In genomic region chr10:29534830-29535227, GRCm38 (mm10) we compare ENCODE assay signal across 8 mouse cellular contexts. TPM values are rescaled to one million over a fixed set of nuclear protein-coding genes. Genes with fewer than 3 reads are reported as not detected.
A peak's percentile ranks its signal among the peaks of the same experiment; 100 is the strongest.
DNase-seq lines count a peak whose midpoint lies in the region; ATAC-seq and TF ChIP-seq lines count a peak whose summit lies in the region.

No protein-coding gene starts in this region.

- no peak for TF ChIP-seq CTCF in intestine, postnatal 0 days (IDR thresholded peaks at IDR 0.05; ENCODE audit: low read depth)

- H3K4me3 ChIP-seq in kidney, embryonic 16.5 days (ENCODE audit: low read length), result peak overlapping the region; percentile 70
- peak overlapping the region; percentile 72 for H3K4me3 ChIP-seq in embryonic facial prominence, embryonic 12.5 days
- peak overlapping the region; percentile 69 for H3K4me3 ChIP-seq in intestine, postnatal 0 days (ENCODE audit: low read depth, low read length)
- H3K4me3 ChIP-seq in neural tube, embryonic 15.5 days (replicated peaks), result peak overlapping the region; percentile 69

- intact Hi-C loops in gastrocnemius, postnatal 14 days (cut with DNase I; ENCODE audit: low total_unique reads), result loop anchor here (5.0 kb wide), 1 partner anchor 272 kb away; no protein-coding TSS in a partner anchor

- peak; percentile 54; the same call in 1 of the 2 replicates for ATAC-seq in kidney, embryonic 16.5 days (ENCODE audit: low FRiP score, low TSS enrichment)
- no peak for ATAC-seq in embryonic facial prominence, embryonic 12.5 days (ENCODE audit: insufficient number of reproducible peaks, insufficient read depth, low FRiP score, low TSS enrichment)
- ATAC-seq in intestine, postnatal 0 days, result 0 out of 2 replicates have a peak, but pooled peaks have one; percentile 33
- no peak for ATAC-seq in neural tube, embryonic 15.5 days (ENCODE audit: low FRiP score)
- no peak for ATAC-seq in CD4-positive, CD25-positive, alpha-beta regulatory T cell, adult 4 months

- H3K27ac ChIP-seq in kidney, embryonic 16.5 days (ENCODE audit: low read length), result no peak overlapping the region
- no peak overlapping the region for H3K27ac ChIP-seq in embryonic facial prominence, embryonic 12.5 days
- H3K27ac ChIP-seq in intestine, postnatal 0 days (ENCODE audit: low read depth, low read length), result no peak overlapping the region
- no peak overlapping the region for H3K27ac ChIP-seq in neural tube, embryonic 15.5 days (replicated peaks)

- H3K9me3 ChIP-seq in kidney, embryonic 16.5 days (ENCODE audit: low read length), result no peaks in the 10 kb centered on the region
- H3K9me3 ChIP-seq in embryonic facial prominence, embryonic 12.5 days, result no peaks in the 10 kb centered on the region
- no peaks in the 10 kb centered on the region for H3K9me3 ChIP-seq in intestine, postnatal 0 days (ENCODE audit: control insufficient read depth)
- no peaks in the 10 kb centered on the region for H3K9me3 ChIP-seq in neural tube, embryonic 15.5 days (replicated peaks)

- H3K36me3 ChIP-seq in kidney, embryonic 16.5 days (ENCODE audit: insufficient read depth, low read length), result no peaks in the 10 kb centered on the region
- no peaks in the 10 kb centered on the region for H3K36me3 ChIP-seq in embryonic facial prominence, embryonic 12.5 days
- H3K36me3 ChIP-seq in intestine, postnatal 0 days (ENCODE audit: control insufficient read depth, insufficient read depth), result no peaks in the 10 kb centered on the region
- no peaks in the 10 kb centered on the region for H3K36me3 ChIP-seq in neural tube, embryonic 15.5 days

- WGBS in kidney, embryonic 16.5 days, result 0% methylated on average over 7 of the region's 7 CpGs
- 0% methylated on average over 7 of the region's 7 CpGs for WGBS in embryonic facial prominence, embryonic 12.5 days
- 1% methylated on average over 7 of the region's 7 CpGs for WGBS in intestine, postnatal 0 days
- 0% methylated on average over 7 of the region's 7 CpGs for WGBS in neural tube, embryonic 15.5 days

- no peak for DNase-seq in kidney, postnatal 14 days
- no peak for DNase-seq in gastrocnemius, postnatal 14 days
- DNase-seq in gastrocnemius, postnatal 4 days (ENCODE audit: low spot score in 2 of 2), result no peak

- peak overlapping the region; percentile 91 for H3K4me2 ChIP-seq in kidney, embryonic 16.5 days (replicated peaks; ENCODE audit: low read depth, low read length)
- H3K4me2 ChIP-seq in embryonic facial prominence, embryonic 12.5 days (replicated peaks), result peak overlapping the region; percentile 81
- peak overlapping the region; percentile 95 for H3K4me2 ChIP-seq in intestine, postnatal 0 days (replicated peaks; ENCODE audit: low read depth)
- H3K4me2 ChIP-seq in neural tube, embryonic 15.5 days, result peak overlapping the region; percentile 97

- peaks cover 17% of the 10 kb centered on the region for H3K4me1 ChIP-seq in kidney, embryonic 16.5 days (ENCODE audit: insufficient read depth, low read length)
- H3K4me1 ChIP-seq in embryonic facial prominence, embryonic 12.5 days, result peaks cover 14% of the 10 kb centered on the region; the same call in 1 of the 2 replicates
- H3K4me1 ChIP-seq in intestine, postnatal 0 days (replicated peaks; ENCODE audit: control insufficient read depth, insufficient read depth, low read length), result no peaks in the 10 kb centered on the region
- peaks cover 29% of the 10 kb centered on the region for H3K4me1 ChIP-seq in neural tube, embryonic 15.5 days

- peak overlapping the region; percentile 54 for H3K9ac ChIP-seq in kidney, embryonic 16.5 days (replicated peaks; ENCODE audit: low read length)
- peak overlapping the region; percentile 47 for H3K9ac ChIP-seq in embryonic facial prominence, embryonic 12.5 days
- no peak overlapping the region for H3K9ac ChIP-seq in intestine, postnatal 0 days (ENCODE audit: low read depth, low read length)
- peak overlapping the region; percentile 67 for H3K9ac ChIP-seq in neural tube, embryonic 15.5 days (replicated peaks)

- H3K27me3 ChIP-seq in kidney, embryonic 16.5 days (ENCODE audit: insufficient read depth, low read length), result peaks cover 5% of the 10 kb centered on the region; the same call in 1 of the 2 replicates
- H3K27me3 ChIP-seq in embryonic facial prominence, embryonic 12.5 days, result no peaks in the 10 kb centered on the region
- peaks cover 26% of the 10 kb centered on the region; the same call in 1 of the 2 replicates for H3K27me3 ChIP-seq in intestine, postnatal 0 days (replicated peaks; ENCODE audit: control insufficient read depth, insufficient read depth, low read length)
- peaks cover 22% of the 10 kb centered on the region for H3K27me3 ChIP-seq in neural tube, embryonic 15.5 days (replicated peaks)

RNA-seq across cellular contexts. Expression of gene Rspo3, which starts 0.8 kb away (rescaled TPM):
- 7.3 and 7.7 TPM in 2 replicates for polyA plus RNA-seq in kidney, embryonic 16.5 days (2015; fragmentation: Nextera tagmentation; extraction: Ambion mirVana)
- 19.9 and 23.1 TPM in 2 replicates for polyA plus RNA-seq in embryonic facial prominence, embryonic 12.5 days (2016; fragmentation: Nextera tagmentation; extraction: Ambion mirVana)
- 4.7 and 6.2 TPM in 2 replicates for polyA plus RNA-seq in intestine, postnatal 0 days (2015; fragmentation: Nextera tagmentation; extraction: Ambion mirVana)
- 3.7 and 4.0 TPM in 2 replicates for polyA plus RNA-seq in neural tube, embryonic 15.5 days (2015; fragmentation: Nextera tagmentation; extraction: Ambion mirVana)
- polyA plus RNA-seq in CD4-positive, CD25-positive, alpha-beta regulatory T cell, adult 4 months (2017; shearing (Covaris generic)), result not detected
- 1 to 10 TPM; 1.8 to 4.8 TPM for total RNA-seq in gastrocnemius, postnatal 14 days (2021)
- total RNA-seq in gastrocnemius, postnatal 4 days (2021), result 1 to 10 TPM; 6.1 to 7.0 TPM

Comparison
In these comparisons a context has a peak if more than half of its experiments do, and no peak if none do; other contexts are left out.
1. ATAC-seq: peak in kidney, embryonic 16.5 days (single experiment) and intestine, postnatal 0 days (single experiment); none in embryonic facial prominence, embryonic 12.5 days (single experiment), neural tube, embryonic 15.5 days (single experiment) and CD4-positive, CD25-positive, alpha-beta regulatory T cell, adult 4 months (single experiment).
2. Peak in every context shown above with its lines, with median percentiles within 50 percentile points of each other: H3K4me2 ChIP-seq and H3K4me3 ChIP-seq.